ENCODE assay signal across 8 mouse cellular contexts in genomic region chr5:147077305-147078034, GRCm38 (mm10). TPM values are rescaled to one million over a fixed set of nuclear protein-coding genes. Genes with fewer than 3 reads are reported as not detected.
A peak's percentile ranks its signal among the peaks of the same experiment; 100 is the strongest.
DNase-seq lines count a peak whose midpoint lies in the region; ATAC-seq lines count a peak whose summit lies in the region.

No protein-coding gene starts in this region.

- ATAC-seq in embryonic facial prominence, embryonic 12.5 days (ENCODE audit: insufficient number of reproducible peaks, insufficient read depth, low FRiP score, low TSS enrichment): peak; percentile 58
- ATAC-seq in midbrain, embryonic 12.5 days (ENCODE audit: low FRiP score, low read depth): peak; percentile 61

- WGBS in embryonic facial prominence, embryonic 12.5 days: under 1% methylated on average over 57 of the region's 57 CpGs
- WGBS in limb, embryonic 10.5 days: under 1% methylated on average over 57 of the region's 57 CpGs
- under 1% methylated on average over 56 of the region's 57 CpGs for WGBS in midbrain, embryonic 12.5 days

- H3K27me3 ChIP-seq in embryonic facial prominence, embryonic 12.5 days: no peaks in the 10 kb centered on the region
- H3K27me3 ChIP-seq in limb, embryonic 10.5 days (ENCODE audit: low read depth, poor library complexity, severe bottlenecking): no peaks in the 10 kb centered on the region
- peaks cover 10% of the 10 kb centered on the region for H3K27me3 ChIP-seq in midbrain, embryonic 12.5 days

- H3K4me2 ChIP-seq in embryonic facial prominence, embryonic 12.5 days (replicated peaks): peak overlapping the region; percentile 91
- peak overlapping the region; percentile 94 for H3K4me2 ChIP-seq in midbrain, embryonic 12.5 days (replicated peaks)

- H3K36me3 ChIP-seq in embryonic facial prominence, embryonic 12.5 days: 0 out of 2 replicates have a peak, but pooled peaks cover 7% of the 10 kb centered on the region
- peaks cover 33% of the 10 kb centered on the region for H3K36me3 ChIP-seq in limb, embryonic 10.5 days
- H3K36me3 ChIP-seq in midbrain, embryonic 12.5 days: peaks cover 4% of the 10 kb centered on the region; the same call in 1 of the 2 replicates

- peaks cover 19% of the 10 kb centered on the region for H3K4me1 ChIP-seq in embryonic facial prominence, embryonic 12.5 days
- H3K4me1 ChIP-seq in limb, embryonic 10.5 days: peaks cover 31% of the 10 kb centered on the region
- H3K4me1 ChIP-seq in midbrain, embryonic 12.5 days: peaks cover 20% of the 10 kb centered on the region

- peak overlapping the region; percentile 79 for H3K4me3 ChIP-seq in embryonic facial prominence, embryonic 12.5 days
- peak overlapping the region; percentile 73 for H3K4me3 ChIP-seq in limb, embryonic 10.5 days
- peak overlapping the region; percentile 81 for H3K4me3 ChIP-seq in midbrain, embryonic 12.5 days

- DNase-seq in 3134 (ENCODE audit: extremely low read depth, insufficient read length, low spot score): peak; percentile 95
- DNase-seq in adrenal gland, postnatal 25 days: peak; percentile 96
- peak; percentile 93 to 94 for DNase-seq in heart, adult 18-20 months
- DNase-seq in kidney, adult 18-20 months: peak; percentile 97
- peak; percentile 93 for DNase-seq in limb, embryonic 10.5 days (ENCODE audit: low spot score)
- peak; percentile 82 for DNase-seq in skeletal muscle tissue, adult 2 months (ENCODE audit: low read depth, low spot score)

- H3K9ac ChIP-seq in embryonic facial prominence, embryonic 12.5 days: peak overlapping the region; percentile 76
- peak overlapping the region; percentile 80 for H3K9ac ChIP-seq in midbrain, embryonic 12.5 days (replicated peaks)

- peak overlapping the region; percentile 93 for H3K27ac ChIP-seq in embryonic facial prominence, embryonic 12.5 days
- peak overlapping the region; percentile 87 for H3K27ac ChIP-seq in limb, embryonic 10.5 days
- H3K27ac ChIP-seq in midbrain, embryonic 12.5 days (replicated peaks): peak overlapping the region; percentile 86; the same call in 1 of the 2 replicates

- no peaks in the 10 kb centered on the region for H3K9me3 ChIP-seq in embryonic facial prominence, embryonic 12.5 days
- H3K9me3 ChIP-seq in limb, embryonic 10.5 days (replicated peaks): no peaks in the 10 kb centered on the region
- H3K9me3 ChIP-seq in midbrain, embryonic 12.5 days: no peaks in the 10 kb centered on the region

RNA-seq across cellular contexts. Expression of gene Polr1d, which starts 0.6 kb away (rescaled TPM):
- 126 and 128 TPM in 2 replicates for total RNA-seq in adrenal gland, postnatal 25 days (2021)
- 111 and 117 TPM in 2 replicates for polyA plus RNA-seq in embryonic facial prominence, embryonic 12.5 days (2016; fragmentation: Nextera tagmentation; extraction: Ambion mirVana)
- total RNA-seq in heart, adult 18-20 months (2021): 10 to 100 TPM; 71.6 to 78.8 TPM
- polyA plus RNA-seq in limb, embryonic 10.5 days (2016; fragmentation: Nextera tagmentation; extraction: Ambion mirVana): 129 and 149 TPM in 2 replicates
- polyA plus RNA-seq in midbrain, embryonic 12.5 days (2016; fragmentation: Nextera tagmentation; extraction: Ambion mirVana): 95.4 and 100 TPM in 2 replicates

RNA-seq across cellular contexts. Expression of gene Lnx2, which starts 1.1 kb away (rescaled TPM):
- 13.9 and 14.0 TPM in 2 replicates for total RNA-seq in adrenal gland, postnatal 25 days (2021)
- 11.6 and 12.0 TPM in 2 replicates for polyA plus RNA-seq in embryonic facial prominence, embryonic 12.5 days (2016; fragmentation: Nextera tagmentation; extraction: Ambion mirVana)
- 10 to 100 TPM; 12.3 to 13.1 TPM for total RNA-seq in heart, adult 18-20 months (2021)
- polyA plus RNA-seq in limb, embryonic 10.5 days (2016; fragmentation: Nextera tagmentation; extraction: Ambion mirVana): 10.4 and 12.0 TPM in 2 replicates
- 6.3 and 7.4 TPM in 2 replicates for polyA plus RNA-seq in midbrain, embryonic 12.5 days (2016; fragmentation: Nextera tagmentation; extraction: Ambion mirVana)

Comparison
In these comparisons a context has a peak if more than half of its experiments do, and no peak if none do; other contexts are left out.
1. Peak in every context shown above with its lines: DNase-seq, ATAC-seq, H3K4me3 ChIP-seq and H3K27ac ChIP-seq.